Mouse (Mus musculus): ENCODE results near the gene Sos1. TPM values are rescaled to one million over a fixed set of nuclear protein-coding genes. Genes with fewer than 3 reads are reported as not detected.

Gene Sos1
- 7.9 and 9.3 TPM in 2 replicates for polyA plus RNA-seq (2014; fragmentation: Nextera tagmentation; extraction: Ambion mirVana)

GRCm38 (mm10) chr17:80480031-80480854 lies at the start of gene Sos1:
Gene Sos1 (minus strand): TSS chr17:80480453.
- peak within 1 kb of the TSS; percentile 94 for H3K4me3 ChIP-seq (ENCODE audit: low read depth, low read length)
- WGBS: 0% methylated on average over 49 of the region's 90 CpGs
- H3K4me1 ChIP-seq (ENCODE audit: control insufficient read depth, insufficient read depth, low read length): peaks cover 18% of the 10 kb centered on the region
- ATAC-seq (peak; percentile 87), DNase-seq (ENCODE audit: low spot score) (peak; percentile 97)
- peak within 1 kb of the TSS; percentile 77 for H3K4me2 ChIP-seq (ENCODE audit: low read length)
- peak within 1 kb of the TSS; percentile 97 for H3K27ac ChIP-seq (ENCODE audit: low read depth, low read length)
- peaks cover 5% of the 10 kb centered on the region; the same call in 1 of the 2 replicates for H3K36me3 ChIP-seq (ENCODE audit: control insufficient read depth, insufficient read depth, low read length)
- no peaks in the 10 kb centered on the region for H3K9me3 ChIP-seq (replicated peaks; ENCODE audit: control insufficient read depth, low read length)
- H3K9ac ChIP-seq (ENCODE audit: low read length): peak within 1 kb of the TSS; percentile 98
- no peaks in the 10 kb centered on the region for H3K27me3 ChIP-seq (replicated peaks; ENCODE audit: control insufficient read depth, insufficient read depth, low read length)

DNA sequence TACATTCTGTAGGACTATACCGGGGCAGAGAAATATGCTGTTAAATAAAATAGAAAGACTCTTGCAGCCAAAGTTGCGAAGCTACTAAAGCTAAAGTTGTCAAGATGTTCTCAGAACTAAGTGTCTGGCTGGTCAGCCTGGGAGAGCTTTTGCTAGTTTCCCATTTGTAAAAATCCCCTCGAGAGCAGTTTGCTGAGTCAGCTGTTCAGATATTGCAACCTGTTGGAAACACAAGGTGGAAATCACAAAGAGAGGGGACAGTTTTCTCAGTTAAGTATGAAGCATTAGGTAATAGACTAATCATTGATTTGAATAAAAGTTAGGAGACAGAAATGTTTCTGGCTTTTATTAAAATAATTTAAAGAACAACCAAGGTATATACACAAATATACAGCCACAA lies 43.0 kb upstream of the Sos1 start:
- Histone ChIP-seq H3K4me2 (ENCODE audit: low read length) (no peak overlapping the region), H3K4me1 (ENCODE audit: control insufficient read depth, insufficient read depth, low read length) (no peaks in the 10 kb centered on the region), H3K9ac (ENCODE audit: low read length) (no peak overlapping the region), H3K9me3 (replicated peaks; ENCODE audit: control insufficient read depth, low read length) (no peaks in the 10 kb centered on the region), H3K36me3 (ENCODE audit: control insufficient read depth, insufficient read depth, low read length) (no peaks in the 10 kb centered on the region), H3K4me3 (ENCODE audit: low read depth, low read length) (no peak overlapping the region), H3K27me3 (replicated peaks; ENCODE audit: control insufficient read depth, insufficient read depth, low read length) (no peaks in the 10 kb centered on the region), H3K27ac (ENCODE audit: low read depth, low read length) (no peak overlapping the region)
- ATAC-seq: no peak
- WGBS: 77% methylated on average over 3 of the region's 3 CpGs
- no peak for DNase-seq (ENCODE audit: low spot score)

DNA sequence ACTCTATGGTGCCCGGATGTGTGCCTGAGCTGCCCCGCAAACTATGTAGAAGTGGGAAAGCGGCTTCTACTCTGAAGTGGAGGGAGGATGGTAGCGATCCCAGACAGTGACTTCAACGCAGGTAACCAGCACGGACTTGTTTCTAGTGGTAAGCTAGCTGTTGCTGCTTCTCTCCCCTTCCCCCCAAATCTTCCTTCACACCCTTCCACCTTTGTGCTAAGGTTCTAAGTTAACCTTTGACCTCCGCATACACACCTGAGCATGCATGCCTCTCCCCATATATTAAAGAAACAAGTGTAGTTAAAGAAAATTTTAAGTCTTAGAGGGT lies 41.9 kb upstream of the Sos1 start:
- DNase-seq (ENCODE audit: low spot score) (no peak), ATAC-seq (no peak)
- Histone ChIP-seq H3K36me3 (ENCODE audit: control insufficient read depth, insufficient read depth, low read length) (no peaks in the 10 kb centered on the region), H3K27me3 (replicated peaks; ENCODE audit: control insufficient read depth, insufficient read depth, low read length) (no peaks in the 10 kb centered on the region), H3K27ac (ENCODE audit: low read depth, low read length) (no peak overlapping the region), H3K9me3 (replicated peaks; ENCODE audit: control insufficient read depth, low read length) (no peaks in the 10 kb centered on the region), H3K4me3 (ENCODE audit: low read depth, low read length) (no peak overlapping the region), H3K4me2 (ENCODE audit: low read length) (no peak overlapping the region), H3K9ac (ENCODE audit: low read length) (no peak overlapping the region), H3K4me1 (ENCODE audit: control insufficient read depth, insufficient read depth, low read length) (no peaks in the 10 kb centered on the region)
- 20% methylated on average over 7 of the region's 7 CpGs for WGBS

GRCm38 (mm10) chr17:80521521-80522228 lies 41.4 kb upstream of the Sos1 start:
- Histone ChIP-seq H3K4me3 (ENCODE audit: low read depth, low read length) (no peak overlapping the region), H3K4me1 (ENCODE audit: control insufficient read depth, insufficient read depth, low read length) (no peaks in the 10 kb centered on the region), H3K9me3 (replicated peaks; ENCODE audit: control insufficient read depth, low read length) (no peaks in the 10 kb centered on the region), H3K36me3 (ENCODE audit: control insufficient read depth, insufficient read depth, low read length) (no peaks in the 10 kb centered on the region), H3K27me3 (replicated peaks; ENCODE audit: control insufficient read depth, insufficient read depth, low read length) (no peaks in the 10 kb centered on the region), H3K27ac (ENCODE audit: low read depth, low read length) (no peak overlapping the region), H3K4me2 (ENCODE audit: low read length) (no peak overlapping the region), H3K9ac (ENCODE audit: low read length) (no peak overlapping the region)
- ATAC-seq (no peak), DNase-seq (ENCODE audit: low spot score) (no peak)
- WGBS: 4% methylated on average over 4 of the region's 4 CpGs

GRCm38 (mm10) chr17:80520537-80520936 lies 40.3 kb upstream of the Sos1 start:
- H3K36me3 ChIP-seq (ENCODE audit: control insufficient read depth, insufficient read depth, low read length): no peaks in the 10 kb centered on the region
- no peak overlapping the region for H3K4me2 ChIP-seq (ENCODE audit: low read length)
- H3K27ac ChIP-seq (ENCODE audit: low read depth, low read length): no peak overlapping the region
- H3K4me3 ChIP-seq (ENCODE audit: low read depth, low read length): no peak overlapping the region
- no peak overlapping the region for H3K9ac ChIP-seq (ENCODE audit: low read length)
- H3K9me3 ChIP-seq (replicated peaks; ENCODE audit: control insufficient read depth, low read length): no peaks in the 10 kb centered on the region
- no peak for DNase-seq (ENCODE audit: low spot score)
- no peak for ATAC-seq
- H3K27me3 ChIP-seq (replicated peaks; ENCODE audit: control insufficient read depth, insufficient read depth, low read length): no peaks in the 10 kb centered on the region
- no peaks in the 10 kb centered on the region for H3K4me1 ChIP-seq (ENCODE audit: control insufficient read depth, insufficient read depth, low read length)
- WGBS: 82% methylated on average over 8 of the region's 8 CpGs

GRCm38 (mm10) chr17:80518811-80519210 lies 38.6 kb upstream of the Sos1 start:
- no peak overlapping the region for H3K4me3 ChIP-seq (ENCODE audit: low read depth, low read length)
- no peak for DNase-seq (ENCODE audit: low spot score)
- H3K4me1 ChIP-seq (ENCODE audit: control insufficient read depth, insufficient read depth, low read length): no peaks in the 10 kb centered on the region
- ATAC-seq: no peak
- H3K27ac ChIP-seq (ENCODE audit: low read depth, low read length): no peak overlapping the region
- no peaks in the 10 kb centered on the region for H3K27me3 ChIP-seq (replicated peaks; ENCODE audit: control insufficient read depth, insufficient read depth, low read length)
- H3K9me3 ChIP-seq (replicated peaks; ENCODE audit: control insufficient read depth, low read length): no peaks in the 10 kb centered on the region
- 97% methylated on average over 12 of the region's 12 CpGs for whole genome bisulfite sequencing
- no peaks in the 10 kb centered on the region for H3K36me3 ChIP-seq (ENCODE audit: control insufficient read depth, insufficient read depth, low read length)
- no peak overlapping the region for H3K9ac ChIP-seq (ENCODE audit: low read length)
- no peak overlapping the region for H3K4me2 ChIP-seq (ENCODE audit: low read length)

DNA sequence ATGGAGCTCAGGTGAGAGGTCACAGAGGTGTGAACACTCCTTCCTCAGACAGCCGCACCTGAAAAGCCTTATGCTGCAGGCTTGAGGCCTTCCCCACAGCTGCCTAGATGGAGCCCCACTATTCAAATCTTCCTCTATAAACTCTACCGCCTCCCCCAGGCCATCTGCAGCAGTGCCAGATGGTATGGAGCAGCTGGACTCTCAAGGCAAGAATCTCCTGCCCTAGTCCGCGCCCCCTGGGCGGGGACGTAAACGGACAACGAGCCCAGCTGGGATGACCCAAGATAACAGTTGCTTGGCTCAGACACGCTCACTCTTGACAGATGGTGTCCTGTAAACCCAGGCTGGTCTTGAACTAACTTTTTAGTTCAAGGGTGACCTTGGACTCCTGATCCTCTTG lies 37.0 kb upstream of the Sos1 start:
- Histone ChIP-seq H3K36me3 (ENCODE audit: control insufficient read depth, insufficient read depth, low read length) (no peaks in the 10 kb centered on the region), H3K4me3 (ENCODE audit: low read depth, low read length) (no peak overlapping the region), H3K27me3 (replicated peaks; ENCODE audit: control insufficient read depth, insufficient read depth, low read length) (no peaks in the 10 kb centered on the region), H3K4me1 (ENCODE audit: control insufficient read depth, insufficient read depth, low read length) (no peaks in the 10 kb centered on the region), H3K9me3 (replicated peaks; ENCODE audit: control insufficient read depth, low read length) (no peaks in the 10 kb centered on the region), H3K9ac (ENCODE audit: low read length) (no peak overlapping the region), H3K4me2 (ENCODE audit: low read length) (no peak overlapping the region), H3K27ac (ENCODE audit: low read depth, low read length) (no peak overlapping the region)
- DNase-seq (ENCODE audit: low spot score) (no peak), ATAC-seq (no peak)
- WGBS: 90% methylated on average over 9 of the region's 9 CpGs

DNA sequence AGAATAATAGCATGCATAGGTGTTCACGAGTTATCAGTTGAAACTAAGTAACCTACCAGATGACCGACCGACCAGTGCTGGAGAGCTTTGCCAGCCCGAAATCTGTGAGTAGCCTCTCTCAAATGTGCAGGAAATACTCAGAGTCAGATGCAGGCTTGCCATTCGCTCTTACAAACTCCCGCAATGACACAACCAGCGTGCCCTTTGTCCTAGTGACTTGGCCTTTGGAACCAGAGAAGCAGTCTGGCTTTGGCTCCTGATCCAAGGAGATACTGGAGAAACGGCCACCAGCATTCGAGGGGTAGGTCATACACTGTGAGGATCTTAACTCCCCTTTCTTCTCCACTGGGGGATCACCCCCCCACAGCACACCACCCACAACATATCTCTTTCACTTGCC lies 35.7 kb upstream of the Sos1 start:
- DNase-seq (ENCODE audit: low spot score) (no peak), ATAC-seq (no peak)
- H3K4me1 ChIP-seq (ENCODE audit: control insufficient read depth, insufficient read depth, low read length): no peaks in the 10 kb centered on the region
- H3K9ac ChIP-seq (ENCODE audit: low read length): no peak overlapping the region
- no peaks in the 10 kb centered on the region for H3K36me3 ChIP-seq (ENCODE audit: control insufficient read depth, insufficient read depth, low read length)
- H3K27ac ChIP-seq (ENCODE audit: low read depth, low read length): no peak overlapping the region
- no peak overlapping the region for H3K4me3 ChIP-seq (ENCODE audit: low read depth, low read length)
- H3K9me3 ChIP-seq (replicated peaks; ENCODE audit: control insufficient read depth, low read length): no peaks in the 10 kb centered on the region
- 95% methylated on average over 9 of the region's 9 CpGs for WGBS
- H3K27me3 ChIP-seq (replicated peaks; ENCODE audit: control insufficient read depth, insufficient read depth, low read length): no peaks in the 10 kb centered on the region
- H3K4me2 ChIP-seq (ENCODE audit: low read length): no peak overlapping the region

- Histone ChIP-seq H3K36me3 (ENCODE audit: control insufficient read depth, insufficient read depth, low read length) (no peaks in the 10 kb centered on the region), H3K4me1 (ENCODE audit: control insufficient read depth, insufficient read depth, low read length) (no peaks in the 10 kb centered on the region), H3K4me3 (ENCODE audit: low read depth, low read length) (no peak overlapping the region), H3K27ac (ENCODE audit: low read depth, low read length) (no peak overlapping the region), H3K4me2 (ENCODE audit: low read length) (no peak overlapping the region), H3K27me3 (replicated peaks; ENCODE audit: control insufficient read depth, insufficient read depth, low read length) (no peaks in the 10 kb centered on the region), H3K9me3 (replicated peaks; ENCODE audit: control insufficient read depth, low read length) (no peaks in the 10 kb centered on the region), H3K9ac (ENCODE audit: low read length) (no peak overlapping the region)
- 92% methylated on average over 7 of the region's 7 CpGs for WGBS
- DNase-seq (ENCODE audit: low spot score): no peak
- ATAC-seq: no peak
Measured at GRCm38 (mm10) chr17:80515513-80515912, 35.3 kb upstream of the Sos1 start.
